Mouse (Mus musculus): ENCODE measurements around the gene Dusp7. TPM values are rescaled to one million over a fixed set of nuclear protein-coding genes. Genes with fewer than 3 reads are reported as not detected.

The Dusp7 gene
- polyA plus RNA-seq, 1 experiment: 33.5 TPM

DNA sequence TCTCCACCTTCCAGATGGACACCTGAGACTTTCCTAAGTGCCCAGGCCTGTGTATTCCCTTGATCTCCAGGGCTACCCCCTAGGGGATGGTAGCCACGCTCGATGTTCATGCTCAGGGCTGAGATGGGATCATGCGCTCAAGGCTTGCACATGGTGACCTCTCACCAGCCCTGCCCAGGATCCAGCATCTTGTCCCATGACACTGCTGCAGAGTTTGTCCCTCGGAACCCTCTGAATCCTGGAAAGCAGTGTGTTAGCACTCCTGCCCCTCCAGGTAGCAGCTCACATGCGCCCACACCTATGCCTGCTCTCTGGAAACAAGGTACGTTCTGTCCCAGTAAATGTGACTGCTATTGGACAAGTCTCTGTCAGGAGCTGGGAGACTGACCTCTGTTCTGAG lies 13.6 kb upstream of the Dusp7 start:
- no peak for DNase-seq (ENCODE audit: low spot score)

DNA sequence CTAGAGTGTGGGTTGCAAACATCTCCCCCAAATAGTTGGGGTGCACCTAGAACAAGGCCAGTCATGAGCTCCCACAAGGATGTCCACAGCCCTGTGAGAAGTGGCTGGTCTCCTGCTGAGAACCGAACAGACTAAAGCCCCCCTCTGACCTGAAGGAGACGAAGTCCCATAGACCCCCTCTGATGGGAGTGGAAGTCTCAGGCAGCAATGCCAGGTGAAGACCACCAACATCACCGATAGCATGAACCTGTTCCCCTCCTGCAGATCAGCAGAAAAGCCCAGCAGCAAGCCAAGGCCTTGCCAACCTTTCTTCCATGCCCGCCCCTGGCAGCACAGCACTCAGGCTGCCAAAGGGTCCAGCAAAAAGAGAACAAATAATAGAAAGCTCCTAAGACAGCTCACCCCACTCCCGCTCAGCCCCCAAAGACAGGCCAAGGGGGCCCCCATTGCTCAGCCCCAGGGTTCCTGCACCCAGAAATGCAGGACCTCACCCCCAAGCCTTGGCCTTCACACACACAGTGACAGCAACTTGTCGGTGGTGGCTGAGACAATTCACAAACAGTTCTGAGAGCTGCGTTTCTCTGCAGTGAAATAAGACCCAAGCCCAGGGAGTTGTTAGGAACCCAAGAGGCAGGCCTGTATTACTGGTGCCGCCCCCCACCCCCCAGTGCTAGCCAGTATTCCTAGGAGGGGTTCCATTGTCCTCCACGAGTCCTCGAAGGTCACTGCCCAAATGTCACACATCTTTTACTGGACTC lies 13.0 kb upstream of the Dusp7 start:
- no peak for DNase-seq (ENCODE audit: low spot score)

DNA sequence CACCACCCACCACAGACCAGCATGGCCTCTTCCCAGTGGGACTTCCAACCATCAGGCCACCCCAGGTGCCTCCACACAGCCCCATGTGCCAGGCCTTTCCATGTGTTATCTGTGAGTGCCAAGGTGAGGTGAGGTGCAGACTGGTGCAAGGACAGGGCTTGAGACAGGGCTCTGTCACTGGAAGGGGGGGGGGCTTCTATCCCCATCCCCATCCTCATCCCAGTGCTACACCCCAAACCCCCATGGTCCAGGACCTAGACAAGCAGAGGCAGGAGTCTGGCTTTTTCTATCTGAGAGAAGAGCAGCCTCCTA lies 12.5 kb upstream of the Dusp7 start:
- DNase-seq (ENCODE audit: low spot score): no peak

DNA sequence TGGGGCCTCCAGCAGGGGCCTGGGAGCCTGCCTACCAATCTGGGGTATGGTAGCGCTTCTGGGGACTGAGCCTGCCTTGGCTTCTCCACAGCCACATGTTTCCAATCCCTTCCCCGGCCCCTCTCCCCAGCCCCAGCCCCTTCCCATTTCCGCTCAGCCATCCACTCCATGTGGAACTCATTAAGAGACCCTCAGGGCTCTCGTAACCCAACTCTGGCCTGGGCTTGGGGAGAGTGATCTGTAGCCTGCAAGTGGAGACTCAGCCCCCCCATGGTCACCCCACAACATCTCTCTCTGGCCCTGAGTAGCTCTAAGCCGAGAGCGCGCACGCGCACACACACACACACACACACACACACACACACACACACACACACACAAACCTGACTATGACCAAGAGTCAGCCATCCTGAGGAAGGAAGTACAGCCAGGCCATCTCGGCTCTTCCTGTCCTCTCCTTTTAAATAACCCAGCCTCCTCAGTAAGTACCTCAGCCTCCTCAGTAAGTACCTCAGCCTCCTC lies 12.0 kb upstream of the Dusp7 start:
- no peak for DNase-seq (ENCODE audit: low spot score)

DNA sequence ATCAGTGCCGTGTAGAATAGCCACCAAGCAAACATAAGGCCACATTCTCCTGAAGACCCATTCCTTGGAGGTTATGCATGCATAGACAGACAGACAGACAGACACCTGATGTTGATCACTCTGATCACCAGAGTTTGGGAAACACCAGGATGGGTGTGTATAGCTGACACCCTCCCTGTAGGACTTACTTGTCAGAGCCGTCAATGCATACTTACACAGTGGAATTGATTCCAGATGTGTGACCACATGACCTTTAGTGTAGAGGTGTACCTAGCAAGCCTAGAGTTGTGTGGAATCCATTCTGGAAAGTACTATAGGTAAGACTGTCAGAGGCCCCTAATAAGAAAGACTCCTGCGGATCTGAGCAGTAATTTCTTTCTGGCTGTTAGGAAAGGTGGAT lies 11.3 kb upstream of the Dusp7 start:
- no peak for DNase-seq (ENCODE audit: low spot score)

DNA sequence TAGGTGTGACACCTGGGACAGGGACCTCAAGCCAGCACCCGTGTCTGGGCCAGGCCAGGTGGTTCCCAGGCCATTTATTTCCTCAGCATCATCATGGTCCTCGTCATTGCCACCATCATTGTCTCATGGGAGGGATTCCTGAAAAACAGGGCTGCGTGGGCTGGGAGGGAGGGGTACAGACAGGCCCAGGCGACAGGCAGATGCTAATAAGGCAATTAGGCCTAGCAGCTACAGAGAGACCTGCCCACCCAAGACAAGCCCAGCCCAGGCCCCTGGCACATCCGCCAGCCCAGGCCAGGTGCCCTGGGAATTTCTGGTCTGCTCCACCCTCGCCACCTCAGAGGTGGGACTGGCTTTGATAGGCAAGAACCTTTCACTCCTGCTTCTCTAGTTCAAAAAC lies 9.1 kb upstream of the Dusp7 start:
- DNase-seq (ENCODE audit: low spot score): no peak

DNA sequence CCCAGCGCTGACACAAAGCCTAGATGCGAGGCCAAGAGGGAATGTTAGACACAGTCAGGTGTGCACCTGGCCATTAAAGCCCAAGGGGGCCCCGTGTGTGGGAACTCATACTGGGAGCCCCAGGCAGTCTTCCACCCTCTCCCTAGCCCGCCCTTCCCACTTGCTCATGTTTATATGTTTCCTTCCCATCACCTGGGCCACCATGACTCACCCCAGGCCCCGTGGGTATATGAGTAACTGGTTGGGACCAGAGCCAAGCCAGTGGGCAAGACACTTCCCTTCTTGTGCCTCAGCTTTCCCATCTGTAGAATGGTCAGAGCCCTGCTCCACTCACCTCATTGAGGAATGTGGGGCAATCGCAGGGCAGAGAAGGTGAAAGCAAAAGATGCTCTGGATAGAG lies 7.3 kb upstream of the Dusp7 start:
- no peak for DNase-seq (ENCODE audit: low spot score)

DNA sequence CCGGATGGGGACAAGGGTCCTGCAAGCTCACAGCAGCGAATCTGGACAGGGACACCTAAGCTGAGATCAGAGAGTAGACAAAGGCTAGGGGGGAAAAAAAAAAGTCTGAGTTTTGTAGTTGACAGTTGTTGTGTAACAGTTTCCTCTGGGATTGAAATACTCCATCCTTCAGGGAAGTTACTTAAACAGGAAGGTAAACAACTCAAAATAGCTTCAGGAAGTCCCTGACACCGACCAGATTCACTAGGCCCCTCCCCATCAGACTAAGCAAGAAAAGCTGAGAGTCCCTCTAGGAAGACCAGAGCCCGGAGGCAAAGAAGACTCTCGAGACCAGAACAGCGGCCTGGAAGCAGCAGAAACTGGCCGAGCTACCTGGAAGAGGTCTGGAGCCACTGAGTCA lies 3.1 kb upstream of the Dusp7 start:
- no peak for DNase-seq (ENCODE audit: low spot score)

DNA sequence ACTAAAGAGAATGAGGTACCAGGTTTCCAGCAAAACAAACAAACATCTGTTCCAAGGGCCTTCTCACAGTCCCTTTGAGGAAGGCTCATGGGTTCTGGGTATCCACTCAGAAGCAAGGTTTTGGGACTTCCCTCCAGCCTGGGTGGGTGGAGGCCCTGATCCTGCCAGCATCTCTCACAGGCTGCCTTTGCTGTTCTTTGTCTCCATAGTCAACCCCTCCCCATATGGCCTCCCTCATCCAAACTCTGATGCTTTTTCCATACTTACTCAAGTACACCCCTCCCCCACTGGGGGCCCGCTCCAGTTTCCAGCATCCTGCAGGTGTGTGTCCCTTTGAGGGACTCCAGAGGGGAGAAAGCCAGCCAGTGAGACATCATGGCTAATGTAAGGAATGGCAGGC lies 2.2 kb upstream of the Dusp7 start:
- no peak for DNase-seq (ENCODE audit: low spot score)

DNA sequence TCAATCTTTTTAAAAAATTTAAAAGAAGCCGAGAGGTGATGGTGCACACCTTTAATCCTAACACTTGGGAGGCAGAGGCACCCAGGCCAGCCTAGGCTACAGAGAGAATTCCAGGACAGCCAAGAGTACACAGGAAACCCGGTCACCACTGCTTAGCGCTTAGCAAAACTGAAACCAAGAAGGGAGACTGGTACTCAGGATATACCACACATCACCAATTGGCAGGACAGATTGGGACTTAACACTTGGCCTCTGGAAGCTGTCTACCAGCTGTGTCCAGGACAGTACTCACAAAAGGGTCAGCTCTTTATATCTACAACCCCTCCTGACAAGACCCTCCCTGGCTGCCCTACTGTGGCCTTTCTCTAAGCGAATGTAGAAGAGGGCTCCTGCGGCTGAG lies 1.4 kb upstream of the Dusp7 start:
- DNase-seq (ENCODE audit: low spot score): no peak

DNA sequence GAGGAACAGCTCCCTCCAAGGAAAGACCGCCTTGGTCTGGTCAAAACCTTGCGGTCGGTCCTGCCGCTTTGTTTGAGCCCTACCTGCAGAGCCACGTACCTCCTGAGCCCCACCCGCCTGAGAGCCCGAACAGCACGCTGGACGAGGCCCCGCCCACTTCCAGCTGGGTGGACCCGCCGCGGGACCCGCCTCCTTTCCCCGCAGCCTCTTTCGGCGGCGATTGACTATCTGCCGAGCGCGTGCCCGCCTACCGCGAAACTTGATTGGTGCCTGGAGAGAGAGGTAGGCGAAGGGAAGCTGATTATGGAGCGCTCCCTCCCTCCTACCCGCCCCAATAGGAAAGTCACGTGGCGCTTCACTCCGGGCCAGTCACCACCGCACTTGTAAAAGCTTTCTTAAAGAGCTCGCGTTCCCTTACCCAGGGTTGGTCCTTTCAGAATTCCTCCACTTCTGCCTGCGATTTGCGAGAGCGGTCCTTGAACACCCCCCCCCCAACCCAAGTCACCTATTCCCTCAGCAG lies 780 bp upstream of the Dusp7 start:
- DNase-seq (ENCODE audit: low spot score): peak; percentile 95

DNA sequence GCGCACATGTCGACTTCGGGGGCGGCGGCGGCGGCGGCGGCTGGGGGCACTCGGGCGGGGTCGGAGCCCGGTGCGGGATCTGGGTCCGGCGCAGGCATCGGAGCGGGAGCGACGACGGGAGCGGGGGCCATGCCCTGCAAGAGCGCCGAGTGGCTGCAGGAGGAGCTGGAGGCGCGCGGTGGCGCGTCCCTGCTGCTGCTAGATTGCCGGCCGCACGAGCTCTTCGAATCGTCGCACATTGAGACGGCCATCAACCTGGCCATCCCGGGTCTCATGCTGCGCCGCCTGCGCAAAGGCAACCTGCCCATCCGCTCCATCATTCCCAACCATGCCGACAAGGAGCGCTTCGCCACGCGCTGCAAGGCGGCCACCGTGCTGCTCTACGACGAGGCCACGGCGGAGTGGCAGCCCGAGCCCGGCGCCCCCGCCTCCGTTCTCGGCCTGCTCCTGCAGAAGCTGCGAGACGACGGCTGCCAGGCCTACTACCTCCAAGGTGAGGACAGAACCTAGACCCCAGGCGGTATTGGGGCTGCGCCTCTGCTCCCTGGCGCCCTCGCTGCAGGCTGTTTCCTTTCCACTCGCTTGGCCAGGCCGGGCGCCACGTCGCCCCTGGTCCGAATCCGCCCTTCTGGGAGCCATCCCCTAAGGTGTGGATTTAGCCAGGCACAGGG lies 534 bp downstream of the Dusp7 start:
- DNase-seq (ENCODE audit: low spot score): peak; percentile 52

DNA sequence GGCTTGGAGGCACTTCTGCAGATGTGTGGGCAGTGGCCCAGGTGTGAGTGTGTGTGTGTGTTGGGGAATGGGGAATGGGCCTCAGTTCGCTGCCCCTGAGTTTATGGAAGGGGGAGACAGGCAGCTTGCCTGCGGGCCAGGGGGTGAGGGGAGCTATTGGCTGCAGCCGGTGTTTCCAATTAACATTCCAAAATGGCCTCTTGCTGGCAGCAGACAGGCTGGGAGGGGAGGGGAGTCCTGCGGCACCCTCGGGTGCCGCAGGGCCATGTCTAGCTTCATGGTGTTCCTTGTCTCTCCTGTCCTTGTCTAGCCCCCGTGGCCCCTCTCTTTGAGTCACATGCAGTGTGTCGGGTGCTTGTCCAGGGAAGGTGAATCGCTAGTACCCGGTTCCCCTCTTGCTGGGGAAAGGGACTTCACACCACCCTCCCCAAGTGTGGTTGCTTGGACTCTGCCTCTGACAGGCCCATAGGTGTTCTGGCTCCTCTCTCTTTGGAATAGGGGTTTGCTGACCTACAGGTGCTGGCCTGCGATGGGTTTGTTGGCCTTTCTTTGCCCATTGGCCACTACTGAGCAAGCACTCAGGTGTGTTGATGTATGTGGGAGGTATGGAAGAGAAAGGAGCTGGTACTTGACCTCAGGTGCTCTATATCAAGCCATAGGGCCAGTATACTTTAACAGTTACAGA lies 1.5 kb downstream of the Dusp7 start:
- no peak for DNase-seq (ENCODE audit: low spot score)

DNA sequence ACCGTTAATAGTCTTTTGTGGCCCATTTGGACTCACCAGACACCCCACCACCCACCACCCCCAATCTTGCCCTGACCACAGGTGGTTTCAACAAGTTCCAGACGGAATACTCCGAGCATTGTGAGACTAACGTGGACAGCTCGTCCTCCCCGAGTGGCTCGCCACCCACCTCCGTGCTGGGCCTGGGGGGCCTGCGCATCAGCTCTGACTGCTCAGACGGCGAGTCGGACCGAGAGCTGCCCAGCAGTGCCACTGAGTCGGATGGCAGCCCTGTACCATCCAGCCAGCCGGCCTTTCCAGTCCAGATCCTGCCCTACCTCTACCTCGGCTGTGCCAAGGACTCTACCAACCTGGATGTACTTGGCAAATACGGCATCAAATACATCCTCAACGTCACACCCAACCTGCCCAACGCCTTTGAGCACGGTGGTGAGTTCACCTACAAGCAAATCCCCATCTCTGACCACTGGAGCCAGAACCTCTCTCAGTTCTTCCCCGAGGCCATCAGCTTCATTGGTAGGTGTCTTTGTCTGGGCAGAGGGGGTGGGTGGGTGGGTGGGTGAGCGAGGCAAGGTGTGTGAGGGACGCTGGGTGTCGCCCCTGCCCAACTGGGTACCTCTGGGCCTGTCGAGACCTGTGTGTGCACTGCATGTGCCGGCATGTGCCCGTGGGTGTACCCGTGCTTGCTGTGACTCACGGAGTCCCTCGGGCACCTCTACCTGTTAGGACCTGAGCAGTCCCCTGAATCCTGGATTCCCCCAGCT lies 2.4 kb downstream of the Dusp7 start:
- peak; percentile 70 for DNase-seq (ENCODE audit: low spot score)

DNA sequence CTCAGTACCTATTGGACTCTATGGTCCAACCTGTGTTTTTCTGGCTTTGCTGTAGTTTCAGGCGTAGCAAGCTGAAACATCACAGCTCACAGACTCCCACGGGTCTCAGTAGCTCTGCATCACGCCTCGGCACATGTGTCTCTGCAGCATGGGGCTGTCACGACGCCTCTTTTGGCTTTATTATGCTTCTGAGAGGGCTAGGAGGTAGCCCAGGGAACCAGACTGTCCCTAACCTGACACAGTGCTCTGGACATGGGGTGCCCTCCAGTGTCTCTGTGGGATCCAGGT lies 2.9 kb downstream of the Dusp7 start:
- no peak for DNase-seq (ENCODE audit: low spot score)

DNA sequence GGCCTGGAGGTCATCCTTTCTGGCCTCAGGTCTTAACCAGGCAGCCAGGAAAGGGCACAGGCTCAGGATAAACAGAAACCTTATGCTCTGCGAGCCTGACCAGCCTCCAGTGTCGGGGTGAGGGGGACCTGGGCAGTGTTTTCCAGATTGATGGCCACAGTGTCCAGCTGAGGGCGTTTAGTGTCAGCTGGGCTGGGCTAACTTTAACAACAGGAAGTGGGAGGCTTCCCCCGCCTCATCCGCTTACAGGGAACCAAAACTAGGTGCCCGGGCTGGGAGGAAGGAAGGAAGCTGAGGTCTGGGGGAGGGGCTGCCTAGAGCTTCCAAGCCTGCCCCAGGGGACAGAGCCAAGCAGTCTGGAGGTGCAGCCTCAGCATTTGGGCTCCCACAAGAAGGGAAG lies 3.3 kb downstream of the Dusp7 start:
- no peak for DNase-seq (ENCODE audit: low spot score)

DNA sequence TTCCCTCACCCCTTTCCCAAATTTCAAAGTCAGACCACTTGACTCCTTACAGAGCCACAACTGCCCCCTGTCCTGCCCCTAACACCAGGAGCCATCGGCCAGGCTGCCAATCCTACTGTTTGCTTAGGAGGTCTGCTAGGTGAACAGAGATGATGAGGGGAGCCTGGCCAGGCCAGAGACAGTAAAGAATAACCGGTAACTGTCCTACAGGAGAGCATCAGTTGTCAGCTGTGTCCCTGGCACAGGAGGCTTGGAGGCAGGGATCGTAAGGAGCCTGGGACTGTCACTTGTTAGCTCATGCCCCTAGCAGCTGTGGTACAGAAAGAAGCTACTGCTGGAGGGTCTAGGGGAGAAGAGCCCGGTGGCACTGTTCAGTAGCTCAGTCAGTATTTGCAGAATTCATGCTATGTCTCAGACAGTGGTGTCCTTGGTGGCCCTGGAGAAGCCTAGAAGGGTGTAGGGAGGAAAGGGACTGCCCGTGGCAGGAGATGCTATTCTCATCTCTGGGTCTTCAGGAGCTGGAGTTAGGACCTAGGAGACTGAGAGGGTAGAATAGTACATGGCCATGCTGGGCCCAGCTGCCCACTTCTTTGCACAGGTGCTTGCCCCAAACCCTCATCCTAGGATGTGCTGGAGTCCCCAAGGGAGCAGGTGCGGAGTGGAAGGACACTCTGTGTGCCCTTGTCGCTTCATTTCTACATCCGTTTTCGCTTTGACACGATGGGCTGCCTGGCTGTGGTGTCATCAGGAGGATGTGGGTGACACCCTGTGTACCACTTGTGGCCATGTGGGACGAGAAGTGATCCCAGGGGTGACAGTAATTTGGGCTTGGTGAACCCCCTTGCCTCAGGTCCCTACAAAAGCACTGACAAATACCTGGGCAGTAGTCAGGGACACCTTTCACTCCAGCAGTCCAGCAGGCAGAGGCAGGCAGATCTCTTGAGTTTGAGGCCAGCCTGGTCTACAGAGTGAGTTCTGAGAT lies 4.3 kb downstream of the Dusp7 start:
- DNase-seq (ENCODE audit: low spot score): no peak

DNA sequence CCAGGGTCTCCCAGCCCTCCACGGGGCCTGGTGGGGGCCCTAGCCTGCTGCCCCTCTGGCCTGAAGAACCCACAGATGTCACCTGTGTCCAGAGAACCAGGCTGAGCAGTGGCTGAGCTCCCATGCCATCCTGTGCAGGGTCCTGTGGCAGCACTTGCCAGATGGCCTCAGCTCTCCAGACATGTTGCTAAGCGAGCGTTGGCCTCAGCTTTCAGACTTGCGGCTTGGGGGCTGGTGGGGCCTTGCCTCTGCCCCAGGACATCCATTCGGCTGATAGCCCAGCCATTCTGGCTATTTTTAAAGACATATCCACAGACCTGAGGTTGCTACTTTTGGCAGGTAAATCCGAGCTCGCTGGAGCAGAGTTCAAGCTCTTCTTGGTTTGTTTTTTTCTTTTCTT lies 5.5 kb downstream of the Dusp7 start:
- no peak for DNase-seq (ENCODE audit: low spot score)

DNA sequence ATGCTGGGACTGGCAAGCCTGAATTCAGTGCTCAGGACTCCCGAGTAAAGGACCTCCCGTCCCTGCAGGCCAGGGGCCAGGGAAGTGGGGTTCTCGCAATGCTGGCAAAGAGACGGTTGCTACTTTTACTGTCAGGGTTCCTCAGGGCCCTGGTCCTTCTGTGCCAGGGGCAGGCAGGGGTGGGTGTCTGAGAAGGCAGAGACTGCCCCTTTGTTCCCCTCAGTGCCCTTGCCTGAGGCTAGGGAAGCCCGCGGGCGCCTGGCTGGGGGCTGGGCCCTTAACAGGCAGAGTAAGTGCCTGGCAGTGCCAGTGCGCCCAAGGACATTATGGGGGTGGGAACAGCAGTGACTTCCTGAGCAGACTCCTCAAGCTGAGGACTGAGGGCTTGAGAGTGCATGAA lies 8.8 kb downstream of the Dusp7 start:
- no peak for DNase-seq (ENCODE audit: low spot score)

DNA sequence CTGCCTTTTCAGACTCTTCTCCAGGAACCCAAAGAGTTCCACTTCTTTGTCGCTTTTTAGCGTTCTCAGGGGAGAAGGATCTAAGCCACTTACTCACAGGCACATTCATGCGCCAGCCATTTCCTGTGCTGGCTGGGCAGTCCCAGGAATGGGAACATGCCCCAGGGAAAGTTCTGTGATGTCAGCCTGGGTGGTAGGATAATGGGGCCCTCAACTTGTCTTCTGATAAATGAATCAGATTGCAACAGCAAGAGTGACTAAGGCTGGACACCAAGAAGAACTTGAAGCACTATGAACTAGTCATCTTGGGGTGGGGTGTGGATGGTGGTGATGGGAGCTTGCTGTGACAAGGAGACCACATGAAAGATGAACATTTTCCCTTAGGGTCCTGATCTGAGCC lies 9.6 kb downstream of the Dusp7 start:
- DNase-seq (ENCODE audit: low spot score): no peak

DNA sequence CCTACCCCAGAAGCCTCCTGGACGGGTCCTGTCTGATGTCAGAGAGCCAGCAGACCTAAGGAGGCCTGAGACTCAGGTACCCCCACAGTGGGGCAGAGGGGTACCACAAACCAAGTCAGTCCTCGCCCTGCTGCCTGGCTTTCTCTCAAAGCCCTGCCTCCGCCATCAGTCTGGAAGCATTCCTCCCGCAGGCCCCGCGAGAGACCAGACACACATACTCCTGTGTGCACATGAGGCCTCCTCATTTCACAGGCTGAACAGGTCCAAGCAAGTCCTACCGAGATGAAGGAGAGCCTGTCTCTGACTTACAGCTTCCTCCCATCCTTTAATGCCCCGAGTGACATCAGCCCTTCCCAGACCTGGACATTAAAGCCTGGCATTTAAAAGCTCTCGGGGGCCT lies 10.3 kb downstream of the Dusp7 start:
- DNase-seq (ENCODE audit: low spot score): no peak

Measured in urinary bladder, adult 2 months (tissue).